Mouse (Mus musculus): Measurements from ENCODE around the gene Nme7.
A peak's percentile ranks its signal among the peaks of the same experiment; 100 is the strongest.

The Nme7 gene

DNA sequence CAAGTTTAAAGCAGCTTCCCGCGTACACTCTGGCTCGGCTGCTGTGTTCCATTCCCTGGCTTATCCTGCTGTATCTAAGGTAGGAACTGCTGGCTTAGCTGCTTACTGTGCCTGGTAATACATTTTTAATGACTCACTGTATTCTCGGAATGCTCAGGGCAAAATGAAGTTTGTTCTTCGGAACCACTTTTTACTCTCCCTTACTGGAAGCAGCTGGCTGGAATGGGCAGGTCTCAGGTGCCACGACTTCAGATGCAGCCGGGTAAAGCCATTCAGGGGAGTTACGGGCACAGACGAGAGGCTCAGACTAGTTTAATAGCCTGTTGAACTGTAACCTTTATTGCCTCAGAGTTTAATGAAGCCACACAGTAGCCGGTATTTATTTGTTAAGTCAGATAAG, 17.5 kb downstream of the Nme7 start:
- DNase-seq: no peak

- DNase-seq: no peak
Observed at GRCm38 (mm10) chr1:164322987-164323650, 19.2 kb downstream of the Nme7 start.

DNA sequence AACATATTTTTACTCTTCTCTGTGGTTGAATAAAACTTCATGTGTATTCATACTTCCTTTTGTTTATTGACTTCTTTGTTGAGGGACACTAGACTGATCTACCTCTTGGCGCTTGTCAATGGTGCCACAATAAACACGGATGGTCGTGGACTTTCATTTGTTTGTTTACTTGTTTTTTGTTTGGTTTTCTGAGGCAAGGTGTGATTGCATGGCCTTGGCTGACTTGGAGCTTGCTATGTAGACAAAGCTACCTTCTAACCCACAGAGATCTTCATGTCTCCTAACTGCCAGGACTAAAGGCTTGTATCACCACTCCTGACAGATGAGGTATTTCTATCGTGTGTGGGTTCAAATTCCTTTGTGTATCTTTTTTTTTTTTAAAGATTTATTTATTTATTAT, 20.3 kb downstream of the Nme7 start:
- DNase-seq: no peak

DNA sequence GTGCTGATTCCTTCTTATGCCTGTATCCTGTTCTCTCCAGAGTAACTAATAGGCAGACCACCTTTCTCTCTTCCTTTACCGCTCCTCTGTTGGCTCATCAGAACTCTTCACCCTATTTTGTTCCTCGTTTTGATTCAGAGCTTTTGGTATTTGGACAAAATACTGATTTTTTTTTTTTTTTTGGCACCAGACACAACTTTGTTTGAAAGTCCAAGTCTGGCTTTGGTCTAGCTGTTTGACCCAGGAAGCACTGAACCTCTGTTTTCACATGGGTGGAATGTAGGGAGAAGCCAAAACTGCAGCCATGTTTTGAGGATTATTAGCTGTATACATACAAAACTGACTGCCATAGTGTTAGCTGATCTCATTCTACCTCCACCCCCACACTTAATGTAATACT, 21.0 kb downstream of the Nme7 start:
- no peak for DNase-seq

- DNase-seq: peak; percentile 71
Observed at GRCm38 (mm10) chr1:164326600-164327155, 22.8 kb downstream of the Nme7 start.

- no peak for DNase-seq
Observed at GRCm38 (mm10) chr1:164327764-164328163, 23.8 kb downstream of the Nme7 start.

DNA sequence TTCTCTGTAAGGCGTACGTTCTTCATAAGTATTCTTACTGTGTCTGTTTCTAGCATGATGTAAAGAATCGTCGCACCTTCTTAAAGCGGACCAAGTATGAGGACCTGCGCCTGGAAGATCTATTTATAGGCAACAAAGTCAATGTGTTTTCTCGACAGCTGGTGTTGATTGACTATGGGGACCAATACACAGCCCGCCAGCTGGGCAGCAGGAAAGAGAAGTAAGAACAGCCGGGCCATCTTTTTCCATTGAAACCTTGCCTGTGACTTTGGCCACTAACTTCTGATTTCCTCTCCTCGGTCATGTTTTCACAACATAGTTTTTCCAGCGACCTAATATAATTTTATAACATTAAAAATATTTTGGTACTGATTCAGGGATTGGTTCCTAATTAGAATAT, 28.6 kb downstream of the Nme7 start:
- DNase-seq: no peak

- no peak for DNase-seq
Observed at GRCm38 (mm10) chr1:164335435-164335834, 31.5 kb downstream of the Nme7 start.

DNA sequence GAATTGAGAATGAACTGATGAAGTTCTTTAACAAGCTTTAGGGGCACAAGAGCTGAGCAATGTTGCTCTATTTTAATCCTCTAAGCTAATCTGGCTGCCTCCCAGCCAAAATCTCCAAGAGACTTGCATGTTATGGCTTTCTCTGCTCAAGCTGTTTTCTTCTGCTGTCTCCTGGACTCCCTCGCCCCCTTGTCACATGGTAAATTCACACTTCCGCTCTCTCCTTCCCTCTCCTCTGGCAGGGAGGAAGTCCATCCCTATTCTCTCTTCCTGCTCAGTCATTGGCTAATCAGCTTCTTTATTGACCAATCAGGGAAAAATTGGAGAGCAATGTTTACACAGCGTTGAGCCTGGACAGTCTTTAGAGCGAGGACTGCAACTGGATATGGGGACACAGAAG, 31.9 kb downstream of the Nme7 start:
- DNase-seq: no peak

- DNase-seq: no peak
Observed at GRCm38 (mm10) chr1:164342161-164342560, 38.2 kb downstream of the Nme7 start.

DNA sequence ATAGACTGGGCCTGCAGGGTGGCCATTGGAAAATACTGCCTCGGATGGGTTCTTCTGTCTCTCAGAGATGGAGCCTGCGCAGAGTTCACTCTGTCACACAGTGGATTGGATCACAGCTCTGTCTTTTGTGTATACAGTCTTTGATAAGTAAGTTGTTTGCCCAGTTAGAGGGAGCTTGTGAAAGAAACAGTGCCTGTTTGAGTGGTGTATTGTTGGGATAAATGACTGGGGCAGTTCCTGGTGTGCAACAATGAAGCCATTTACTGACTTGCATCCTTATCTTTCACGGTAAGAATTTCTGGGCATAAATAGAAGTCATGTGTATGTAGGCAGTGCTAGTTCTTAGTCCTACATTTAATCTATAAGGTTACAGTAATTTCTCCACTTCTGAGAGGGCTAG, 49.5 kb downstream of the Nme7 start:
- no peak for DNase-seq

- no peak for DNase-seq
Observed at GRCm38 (mm10) chr1:164357995-164358394, 54.1 kb downstream of the Nme7 start.

GRCm38 (mm10) chr1:164361997-164362396, 58.1 kb downstream of the Nme7 start:
- DNase-seq: no peak

- DNase-seq: peak; percentile 62
Observed at GRCm38 (mm10) chr1:164366156-164367128, 62.5 kb downstream of the Nme7 start.

DNA sequence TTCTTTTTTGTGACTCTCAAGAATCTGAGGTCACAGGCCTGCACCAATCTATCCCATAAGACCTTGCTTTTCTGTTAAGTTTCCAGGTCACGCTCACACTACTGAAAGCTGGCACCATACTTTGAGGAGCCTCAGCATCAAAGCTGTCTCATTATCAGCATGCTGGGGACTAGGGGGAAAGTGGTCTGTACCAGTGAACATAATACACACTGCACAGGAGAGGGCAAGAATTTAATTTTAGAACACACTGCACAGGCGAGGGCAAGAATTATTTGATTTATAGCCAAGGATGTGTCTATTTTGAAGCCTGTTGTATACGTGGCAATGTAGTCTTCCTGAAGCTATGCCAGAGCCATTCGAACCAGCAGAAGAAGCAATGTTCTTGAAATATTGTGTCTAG, 64.2 kb downstream of the Nme7 start:
- no peak for DNase-seq

GRCm38 (mm10) chr1:164369781-164370180, 65.9 kb downstream of the Nme7 start:
- no peak for DNase-seq

DNA sequence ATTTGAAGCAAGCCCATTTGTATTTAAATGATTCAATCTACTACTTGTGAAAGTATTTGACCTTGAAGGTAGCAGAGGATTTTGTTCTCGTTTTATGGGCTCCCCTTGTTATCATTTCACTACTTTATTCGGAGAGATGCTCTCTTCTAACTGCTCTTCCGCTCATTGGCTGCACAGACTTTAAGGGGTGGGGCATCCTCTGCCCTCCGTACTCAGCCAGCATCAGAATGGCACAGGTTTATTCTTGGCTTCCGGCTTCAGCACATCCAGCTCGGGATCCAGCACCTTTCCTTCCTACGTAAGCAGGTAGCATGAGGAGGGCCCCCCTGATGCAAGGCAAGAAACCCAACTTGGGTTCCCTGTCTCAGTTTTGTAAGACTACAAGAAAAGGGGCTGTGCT, 69.1 kb downstream of the Nme7 start:
- no peak for DNase-seq

DNA sequence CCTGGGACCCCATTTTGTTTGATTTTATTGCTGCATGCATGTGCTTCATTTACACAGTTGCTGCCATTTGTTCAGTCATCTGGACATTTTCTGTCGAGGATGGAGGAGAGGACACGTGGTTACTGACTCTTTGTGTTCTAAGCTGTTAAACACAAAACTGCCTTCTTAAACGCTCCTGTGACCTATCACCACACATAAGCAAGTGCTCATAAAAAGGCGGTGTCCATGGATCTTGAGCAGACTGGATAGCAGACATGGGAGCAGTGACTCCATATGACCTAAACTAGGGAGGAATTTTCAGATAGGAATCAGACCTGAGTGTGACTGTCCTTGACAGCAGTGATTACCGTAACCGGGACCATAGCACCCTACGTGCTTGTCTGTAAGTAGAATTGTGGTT, 70.1 kb downstream of the Nme7 start:
- no peak for DNase-seq

DNA sequence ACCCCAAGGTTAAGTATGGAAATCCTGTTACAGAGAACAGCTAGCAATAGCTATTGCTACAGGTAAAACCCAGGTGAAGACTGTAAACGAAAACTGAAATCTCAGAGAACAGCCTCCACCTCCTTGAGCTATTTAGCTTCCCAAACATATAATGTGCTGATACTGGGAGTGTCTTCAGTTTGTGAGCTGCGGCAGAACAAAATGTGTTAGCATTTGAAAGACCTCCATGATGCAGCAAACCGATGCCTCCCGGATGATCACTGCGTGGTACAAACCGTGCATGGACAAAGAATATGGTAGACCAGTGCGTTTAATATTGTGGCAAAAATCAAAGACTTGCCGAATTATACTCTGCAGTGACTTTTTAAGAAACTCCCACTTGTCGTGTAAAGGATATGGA, 71.7 kb downstream of the Nme7 start:
- no peak for DNase-seq

GRCm38 (mm10) chr1:164376761-164377487, 73.0 kb downstream of the Nme7 start:
- DNase-seq: no peak

- DNase-seq: no peak
Observed at GRCm38 (mm10) chr1:164383621-164384020, 79.7 kb downstream of the Nme7 start.

DNA sequence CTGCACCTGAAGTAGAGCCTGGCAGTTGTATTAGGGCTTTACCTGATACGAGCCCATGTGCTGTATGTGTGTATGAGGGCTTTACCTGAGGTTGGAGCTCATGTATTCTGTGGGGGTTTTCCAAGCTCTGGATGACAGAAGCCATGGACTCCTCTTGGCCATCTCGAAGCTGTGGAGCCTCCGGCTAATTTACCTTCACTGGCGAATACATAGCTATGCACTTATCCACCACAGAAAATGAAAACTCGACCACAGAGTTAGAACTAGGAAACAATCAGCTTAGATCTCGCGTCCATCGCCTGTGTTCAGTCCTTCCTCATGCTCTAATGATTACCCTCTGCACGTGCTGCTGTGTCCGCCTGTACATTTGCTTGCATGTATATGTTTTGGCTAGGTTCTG, 80.4 kb downstream of the Nme7 start:
- DNase-seq: no peak

DNA sequence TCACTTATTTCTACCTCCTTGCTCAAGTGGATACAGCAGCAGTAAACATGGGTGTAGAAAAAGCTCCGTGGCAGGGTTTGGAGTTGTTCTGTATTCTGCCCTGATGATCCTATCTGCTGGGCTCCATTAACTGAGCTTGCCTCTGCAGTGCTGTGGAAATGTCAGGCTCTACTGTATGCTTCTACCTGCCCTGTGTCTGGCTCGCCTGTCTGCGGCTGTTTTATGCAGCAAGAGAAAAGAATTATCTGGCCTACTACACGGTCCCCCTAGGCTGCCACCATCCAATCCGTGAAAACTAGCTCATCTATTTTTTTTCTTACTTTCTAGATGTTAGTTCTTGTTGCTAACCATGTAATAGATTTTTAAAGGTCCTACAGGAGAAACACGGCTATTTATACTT, 81.1 kb downstream of the Nme7 start:
- DNase-seq: no peak
